Mouse (Mus musculus): Measurements from ENCODE around the gene Dab1. TPM values are rescaled to one million over a fixed set of nuclear protein-coding genes. Genes with fewer than 3 reads are reported as not detected.

The Dab1 gene
- polyA plus RNA-seq, 1 experiment from 2014 or later, result 105 TPM

DNA sequence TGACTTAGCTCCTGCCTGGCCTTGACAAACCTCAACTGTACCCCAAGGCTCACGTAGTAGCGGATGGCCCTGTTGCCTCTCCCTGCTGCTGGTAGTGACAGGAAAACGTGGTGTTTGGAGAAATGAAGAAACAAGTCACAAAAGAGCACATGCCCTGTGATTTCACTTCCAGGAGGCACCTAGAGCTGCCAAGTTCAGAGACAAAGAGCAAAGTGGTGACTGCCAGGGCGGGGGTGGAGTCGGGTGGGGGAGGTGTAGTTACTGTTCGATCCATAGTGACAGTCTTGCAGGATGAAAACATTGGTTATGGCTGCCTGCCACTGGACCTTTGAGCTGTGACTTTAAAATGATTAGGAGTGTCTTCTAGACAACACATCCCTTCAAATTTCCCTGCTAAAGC is 599.6 kb downstream of the Dab1 start:
- ATAC-seq, result no peak
- H3K4me2 ChIP-seq, result no peak overlapping the region
- no peak overlapping the region for H3K4me3 ChIP-seq
- H3K9ac ChIP-seq, result no peak overlapping the region
- no peaks in the 10 kb centered on the region for H3K27me3 ChIP-seq
- WGBS, result 47% methylated on average over 6 of the region's 6 CpGs
- H3K27ac ChIP-seq, result no peak overlapping the region
- peaks cover 42% of the 10 kb centered on the region for H3K4me1 ChIP-seq
- no peaks in the 10 kb centered on the region for H3K36me3 ChIP-seq (ENCODE audit: poor library complexity, severe bottlenecking)
- no peaks in the 10 kb centered on the region for H3K9me3 ChIP-seq (replicated peaks)

DNA sequence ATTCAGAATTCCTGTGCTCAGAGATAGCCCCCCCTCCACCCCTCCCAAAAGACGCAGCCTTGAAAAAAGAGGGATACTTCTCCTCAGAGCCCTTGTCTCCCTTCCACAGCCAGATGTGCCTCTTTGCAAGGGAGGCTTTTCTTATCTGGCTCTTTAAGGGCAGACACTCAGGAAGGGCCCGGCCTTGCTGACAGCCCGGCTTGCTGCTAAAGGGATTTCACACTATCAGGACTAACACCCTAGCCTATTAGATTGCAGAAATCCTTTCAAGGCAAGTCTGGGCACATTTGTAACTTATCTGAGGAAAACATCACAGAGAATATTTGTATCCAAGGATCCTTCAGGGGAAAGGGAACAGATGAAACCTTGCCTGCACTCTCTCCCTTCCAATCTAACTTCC is 600.9 kb downstream of the Dab1 start:
- Histone ChIP-seq H3K27ac (no peak overlapping the region), H3K9ac (no peak overlapping the region), H3K9me3 (replicated peaks) (no peaks in the 10 kb centered on the region), H3K4me3 (no peak overlapping the region), H3K27me3 (no peaks in the 10 kb centered on the region), H3K4me2 (no peak overlapping the region), H3K4me1 (peaks cover 34% of the 10 kb centered on the region), H3K36me3 (ENCODE audit: poor library complexity, severe bottlenecking) (no peaks in the 10 kb centered on the region)
- ATAC-seq, result no peak
- WGBS, result 58% methylated on average over 3 of the region's 3 CpGs

GRCm38 (mm10) chr4:104229296-104229695 is 610.1 kb downstream of the Dab1 start:
- Histone ChIP-seq H3K36me3 (ENCODE audit: poor library complexity, severe bottlenecking) (no peaks in the 10 kb centered on the region), H3K4me2 (no peak overlapping the region), H3K27me3 (no peaks in the 10 kb centered on the region), H3K9ac (no peak overlapping the region), H3K4me1 (no peaks in the 10 kb centered on the region), H3K9me3 (replicated peaks) (no peaks in the 10 kb centered on the region), H3K27ac (no peak overlapping the region), H3K4me3 (no peak overlapping the region)
- WGBS, result 87% methylated on average over 3 of the region's 3 CpGs
- ATAC-seq, result no peak

DNA sequence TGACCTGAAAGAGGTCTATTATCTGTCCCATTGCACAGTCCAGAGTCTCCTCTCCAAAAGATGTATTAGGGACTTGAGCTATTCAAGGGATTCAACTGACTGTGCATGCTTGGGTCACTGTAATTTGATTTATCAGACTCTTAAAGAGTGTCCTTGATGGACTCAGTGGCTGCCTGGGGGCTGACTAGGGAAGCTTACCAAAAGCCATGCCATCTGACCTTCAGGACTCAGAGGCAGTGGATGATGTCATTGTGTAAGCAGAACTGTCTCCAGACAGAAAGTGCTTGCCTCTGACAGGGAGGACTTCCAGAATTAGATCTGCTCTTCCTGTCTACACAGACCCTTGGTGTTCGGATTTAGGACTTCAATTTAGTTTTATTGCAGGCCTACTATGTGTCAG is 627.3 kb downstream of the Dab1 start:
- WGBS, result 70% methylated on average over 1 of the region's 1 CpGs
- H3K27ac ChIP-seq, result no peak overlapping the region

DNA sequence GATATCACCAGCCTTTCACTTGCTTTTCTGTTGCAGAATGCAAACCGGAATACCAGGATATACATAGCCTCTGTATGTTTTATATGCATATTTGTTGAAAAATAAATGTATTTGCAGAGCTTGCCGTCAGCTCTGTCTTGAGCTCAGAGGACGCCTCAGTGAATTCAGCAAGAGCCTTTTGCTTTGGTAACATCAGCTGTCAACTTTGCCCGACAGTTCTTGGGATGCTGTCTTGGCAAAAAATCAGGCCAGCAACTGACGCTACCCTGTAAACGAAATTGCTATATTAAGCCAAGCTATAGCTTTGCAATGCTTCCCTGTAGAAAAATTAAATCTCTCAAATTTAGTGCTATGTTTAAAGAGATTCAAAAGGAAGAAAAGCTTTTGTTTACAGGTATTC is 630.3 kb downstream of the Dab1 start:
- ATAC-seq, result no peak
- Histone ChIP-seq H3K4me2 (no peak overlapping the region), H3K27me3 (no peaks in the 10 kb centered on the region), H3K9me3 (replicated peaks) (no peaks in the 10 kb centered on the region), H3K4me3 (no peak overlapping the region), H3K9ac (no peak overlapping the region), H3K27ac (no peak overlapping the region), H3K36me3 (ENCODE audit: poor library complexity, severe bottlenecking) (no peaks in the 10 kb centered on the region), H3K4me1 (no peaks in the 10 kb centered on the region)
- WGBS, result 82% methylated on average over 6 of the region's 6 CpGs

More for the DNA sequence above, 627.3 kb downstream of the Dab1 start:
- no peak overlapping the region for H3K9ac ChIP-seq
- no peaks in the 10 kb centered on the region for H3K9me3 ChIP-seq (replicated peaks)
- H3K4me3 ChIP-seq, result no peak overlapping the region
- H3K36me3 ChIP-seq (ENCODE audit: poor library complexity, severe bottlenecking), result no peaks in the 10 kb centered on the region
- no peak for ATAC-seq
- no peak overlapping the region for H3K4me2 ChIP-seq
- no peaks in the 10 kb centered on the region for H3K4me1 ChIP-seq
- H3K27me3 ChIP-seq, result no peaks in the 10 kb centered on the region

DNA sequence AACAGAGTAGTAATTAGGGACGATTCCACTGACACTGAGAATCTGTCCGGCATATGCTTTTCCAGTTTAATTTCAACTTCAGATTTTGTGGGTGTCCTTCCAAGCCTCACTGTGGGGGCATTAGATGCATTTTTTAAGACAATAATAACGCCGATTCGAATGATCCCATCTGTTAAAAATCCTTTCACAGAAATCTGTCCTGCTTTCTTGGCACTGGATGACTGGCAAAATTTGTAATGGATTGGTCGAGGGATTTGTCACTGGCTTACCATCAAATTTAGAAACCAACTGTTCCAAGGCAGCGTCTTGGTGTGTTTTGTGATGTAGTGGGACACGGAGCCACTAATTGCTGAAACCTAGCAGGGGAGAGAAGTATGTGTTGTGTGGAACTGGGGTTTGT is 638.6 kb downstream of the Dab1 start:
- ATAC-seq, result no peak
- no peaks in the 10 kb centered on the region for H3K9me3 ChIP-seq (replicated peaks)
- H3K4me2 ChIP-seq, result no peak overlapping the region
- H3K4me1 ChIP-seq, result no peaks in the 10 kb centered on the region
- no peak overlapping the region for H3K27ac ChIP-seq
- no peak overlapping the region for H3K4me3 ChIP-seq
- no peaks in the 10 kb centered on the region for H3K27me3 ChIP-seq
- 76% methylated on average over 8 of the region's 8 CpGs for WGBS
- no peak overlapping the region for H3K9ac ChIP-seq
- H3K36me3 ChIP-seq (ENCODE audit: poor library complexity, severe bottlenecking), result no peaks in the 10 kb centered on the region

- Histone ChIP-seq H3K4me1 (peaks cover 11% of the 10 kb centered on the region), H3K36me3 (ENCODE audit: poor library complexity, severe bottlenecking) (no peaks in the 10 kb centered on the region), H3K27ac (peak overlapping the region; percentile 80), H3K27me3 (no peaks in the 10 kb centered on the region), H3K4me2 (no peak overlapping the region), H3K9ac (no peak overlapping the region), H3K4me3 (no peak overlapping the region), H3K9me3 (replicated peaks) (no peaks in the 10 kb centered on the region)
- 31% methylated on average over 6 of the region's 6 CpGs for WGBS
- ATAC-seq, result peak; percentile 90
Measured at GRCm38 (mm10) chr4:104269422-104270172, 650.4 kb downstream of the Dab1 start.

DNA sequence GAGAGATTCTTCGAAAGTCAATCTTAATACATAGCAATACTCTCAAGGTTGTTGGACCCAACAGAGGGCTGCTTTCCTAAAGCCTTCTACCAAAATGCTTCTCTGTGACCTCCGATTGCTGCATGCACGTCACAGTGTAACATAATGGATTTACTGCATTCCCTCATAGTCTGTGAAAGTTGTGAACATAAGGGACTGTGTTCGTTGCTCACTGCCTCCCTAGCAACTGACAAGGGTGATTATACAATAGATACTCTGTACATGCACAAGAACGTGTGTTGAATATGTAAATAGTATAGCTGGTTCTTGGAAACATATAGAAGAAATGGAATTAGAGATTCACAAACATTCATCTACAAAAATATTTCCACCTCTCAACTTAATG is 651.0 kb downstream of the Dab1 start:
- no peak overlapping the region for H3K4me2 ChIP-seq
- H3K27ac ChIP-seq, result peak overlapping the region; percentile 80
- H3K4me3 ChIP-seq, result no peak overlapping the region
- H3K27me3 ChIP-seq, result no peaks in the 10 kb centered on the region
- WGBS, result 36% methylated on average over 5 of the region's 5 CpGs
- no peak overlapping the region for H3K9ac ChIP-seq
- peak; percentile 95 for ATAC-seq
- peaks cover 11% of the 10 kb centered on the region for H3K4me1 ChIP-seq
- H3K36me3 ChIP-seq (ENCODE audit: poor library complexity, severe bottlenecking), result no peaks in the 10 kb centered on the region
- no peaks in the 10 kb centered on the region for H3K9me3 ChIP-seq (replicated peaks)

DNA sequence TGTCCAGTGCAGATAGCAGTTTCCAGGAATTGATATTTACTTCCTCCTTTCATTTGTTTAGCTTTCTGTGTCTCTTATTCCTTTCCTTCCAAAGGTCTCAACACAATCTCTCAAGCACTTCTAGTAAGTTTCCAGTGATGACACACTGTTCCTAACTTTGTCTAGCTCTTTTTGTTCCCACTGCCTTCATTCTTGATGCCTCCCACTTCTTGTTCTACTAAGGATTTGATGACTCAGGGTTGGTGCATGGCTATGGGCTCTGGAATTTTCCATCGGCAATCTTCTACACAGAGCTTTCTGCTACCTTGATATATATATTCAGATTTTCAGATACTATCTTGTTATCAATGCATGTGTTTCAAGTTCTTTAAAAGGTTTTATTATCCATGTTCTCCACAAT is 656.1 kb downstream of the Dab1 start:
- Histone ChIP-seq H3K9me3 (replicated peaks) (no peaks in the 10 kb centered on the region), H3K4me2 (no peak overlapping the region), H3K4me3 (no peak overlapping the region), H3K4me1 (peaks cover 8% of the 10 kb centered on the region), H3K9ac (no peak overlapping the region), H3K27me3 (no peaks in the 10 kb centered on the region), H3K27ac (no peak overlapping the region), H3K36me3 (ENCODE audit: poor library complexity, severe bottlenecking) (no peaks in the 10 kb centered on the region)
- no peak for ATAC-seq
- 96% methylated on average over 1 of the region's 1 CpGs for WGBS

DNA sequence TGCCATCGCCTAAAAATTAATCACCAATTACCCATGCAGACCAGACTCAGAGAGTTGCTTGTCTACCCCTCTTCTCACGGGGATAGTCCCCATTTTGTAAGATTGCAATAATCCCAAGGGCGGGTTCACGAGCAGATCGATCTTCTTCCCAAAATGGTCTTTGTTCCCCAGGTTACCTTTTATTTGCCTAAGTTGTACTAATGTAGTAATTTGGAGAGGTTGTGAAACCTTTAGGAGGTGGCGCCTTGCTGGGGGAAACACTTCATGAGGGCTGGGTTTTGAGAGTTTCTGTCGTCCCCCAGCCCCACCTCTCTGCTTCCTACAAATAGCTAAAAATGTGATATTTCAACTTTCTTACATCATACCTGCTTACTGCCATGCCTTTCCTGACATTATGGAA is 657.8 kb downstream of the Dab1 start:
- no peaks in the 10 kb centered on the region for H3K36me3 ChIP-seq (ENCODE audit: poor library complexity, severe bottlenecking)
- H3K9me3 ChIP-seq (replicated peaks), result no peaks in the 10 kb centered on the region
- H3K4me3 ChIP-seq, result no peak overlapping the region
- ATAC-seq, result no peak
- no peak overlapping the region for H3K4me2 ChIP-seq
- WGBS, result 94% methylated on average over 7 of the region's 7 CpGs
- peaks cover 25% of the 10 kb centered on the region for H3K4me1 ChIP-seq
- H3K9ac ChIP-seq, result no peak overlapping the region
- no peaks in the 10 kb centered on the region for H3K27me3 ChIP-seq
- no peak overlapping the region for H3K27ac ChIP-seq

- Histone ChIP-seq H3K27ac (no peak overlapping the region; the same call in 1 of the 2 replicates), H3K9me3 (replicated peaks) (no peaks in the 10 kb centered on the region), H3K27me3 (no peaks in the 10 kb centered on the region), H3K9ac (no peak overlapping the region), H3K4me3 (no peak overlapping the region), H3K4me1 (peaks cover 32% of the 10 kb centered on the region), H3K4me2 (no peak overlapping the region), H3K36me3 (ENCODE audit: poor library complexity, severe bottlenecking) (no peaks in the 10 kb centered on the region)
- 0 out of 2 replicates have a peak, but pooled peaks have one; percentile 38 for ATAC-seq
- WGBS, result 47% methylated on average over 3 of the region's 3 CpGs
Measured at GRCm38 (mm10) chr4:104281518-104281917, 662.4 kb downstream of the Dab1 start.

- H3K9ac ChIP-seq, result no peak overlapping the region
- no peaks in the 10 kb centered on the region for H3K9me3 ChIP-seq (replicated peaks)
- H3K27ac ChIP-seq, result no peak overlapping the region
- H3K4me2 ChIP-seq, result no peak overlapping the region
- no peak overlapping the region for H3K4me3 ChIP-seq
- WGBS, result 59% methylated on average over 6 of the region's 6 CpGs
- ATAC-seq, result no peak
- H3K27me3 ChIP-seq, result no peaks in the 10 kb centered on the region
- peaks cover 32% of the 10 kb centered on the region for H3K4me1 ChIP-seq
- no peaks in the 10 kb centered on the region for H3K36me3 ChIP-seq (ENCODE audit: poor library complexity, severe bottlenecking)
Measured at GRCm38 (mm10) chr4:104283906-104284305, 664.7 kb downstream of the Dab1 start.

DNA sequence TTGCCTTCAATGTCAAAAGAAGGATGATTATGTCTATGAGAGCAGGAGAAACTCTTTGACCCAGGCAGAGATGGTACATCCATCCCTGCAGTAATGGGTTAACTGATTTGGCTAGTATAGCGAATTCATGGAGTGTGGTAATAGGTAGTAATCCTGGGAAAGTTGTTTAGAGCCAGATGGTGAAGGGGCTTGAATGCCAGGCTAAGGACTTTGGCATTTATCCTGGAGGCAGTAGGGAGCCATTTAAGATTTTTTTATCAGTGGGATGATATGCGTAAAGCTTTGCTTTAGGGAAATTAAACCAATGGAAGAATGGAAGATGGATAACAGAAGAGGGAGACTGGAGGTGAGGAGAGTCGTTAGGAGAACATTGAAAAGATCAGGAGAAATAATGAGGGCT is 669.2 kb downstream of the Dab1 start:
- peaks cover 6% of the 10 kb centered on the region for H3K4me1 ChIP-seq
- no peaks in the 10 kb centered on the region for H3K36me3 ChIP-seq (ENCODE audit: poor library complexity, severe bottlenecking)
- H3K27me3 ChIP-seq, result no peaks in the 10 kb centered on the region
- no peak overlapping the region for H3K4me3 ChIP-seq
- H3K4me2 ChIP-seq, result no peak overlapping the region
- no peak overlapping the region for H3K27ac ChIP-seq
- WGBS, result 44% methylated on average over 3 of the region's 3 CpGs
- H3K9ac ChIP-seq, result no peak overlapping the region
- no peaks in the 10 kb centered on the region for H3K9me3 ChIP-seq (replicated peaks)
- ATAC-seq, result no peak

Data from forebrain, embryonic 13.5 days (tissue).